Mouse (Mus musculus) CD4-positive helper T cell, adult 2 months (primary cell): ENCODE measurements around the gene Srsf12.

Experiments
- DNase-seq: peaks from one replicate; pipeline ENCODE4 v3.0.0-alpha.2; 2012; ENCODE audit warnings: low read depth, missing footprints, low spot score

Gene Srsf12

DNA sequence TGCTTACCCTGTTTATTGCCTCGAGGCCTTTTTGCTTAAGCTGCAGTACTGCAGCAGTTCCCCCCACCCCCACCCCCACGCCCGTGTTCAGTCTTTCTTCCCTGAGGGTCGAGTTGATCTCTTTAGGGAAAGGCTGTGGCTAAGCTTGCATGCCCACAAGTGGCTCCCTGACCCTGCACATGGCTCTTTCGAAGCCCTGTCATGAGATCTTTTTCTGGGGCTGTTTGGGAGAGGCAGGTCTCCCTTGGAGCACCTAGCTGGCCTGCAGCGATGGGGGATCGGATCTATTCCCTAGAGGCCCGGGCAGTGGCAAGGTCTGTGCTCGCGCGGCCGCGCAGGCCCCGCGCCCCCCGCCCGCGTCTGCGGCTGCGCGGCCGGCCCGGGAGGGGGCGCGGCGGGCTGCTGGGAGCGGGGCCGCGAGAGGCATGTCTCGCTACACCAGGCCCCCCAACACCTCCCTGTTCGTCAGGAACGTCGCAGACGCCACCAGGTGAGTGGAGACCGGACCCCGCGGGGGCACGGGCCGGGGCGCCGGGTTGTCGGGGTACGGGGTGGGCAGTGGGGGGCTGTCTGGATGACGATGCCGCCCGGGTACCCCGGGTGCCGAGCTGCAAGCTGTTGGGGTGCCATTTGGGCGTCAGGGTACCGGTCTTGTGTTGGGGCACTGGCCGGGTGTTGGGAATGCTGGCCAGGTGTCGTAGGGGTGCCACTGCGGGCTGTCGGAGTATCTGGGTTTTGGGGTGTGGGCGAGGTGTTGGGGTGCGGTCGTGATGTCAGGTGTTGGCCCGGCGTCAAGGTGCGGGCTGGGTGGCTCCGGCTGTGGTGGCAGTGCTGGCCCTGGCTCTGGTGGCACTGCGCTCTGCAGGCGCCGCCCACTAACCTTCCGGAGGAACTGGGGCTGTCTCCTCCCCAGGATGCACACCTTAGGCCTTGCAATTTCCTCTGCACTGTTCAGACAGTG is at the start of gene Srsf12:
Srsf12 (plus strand) TSS at position 111 of the 961 bp plus-strand sequence.
- DNase-seq: peak; percentile 79

- DNase-seq: no peak
These were observed 25.3 kb upstream of the Srsf12 start for GRCm38 (mm10) chr4:33183477-33183876.

- no peak for DNase-seq
These were observed 20.6 kb upstream of the Srsf12 start for GRCm38 (mm10) chr4:33188164-33188563.

DNA sequence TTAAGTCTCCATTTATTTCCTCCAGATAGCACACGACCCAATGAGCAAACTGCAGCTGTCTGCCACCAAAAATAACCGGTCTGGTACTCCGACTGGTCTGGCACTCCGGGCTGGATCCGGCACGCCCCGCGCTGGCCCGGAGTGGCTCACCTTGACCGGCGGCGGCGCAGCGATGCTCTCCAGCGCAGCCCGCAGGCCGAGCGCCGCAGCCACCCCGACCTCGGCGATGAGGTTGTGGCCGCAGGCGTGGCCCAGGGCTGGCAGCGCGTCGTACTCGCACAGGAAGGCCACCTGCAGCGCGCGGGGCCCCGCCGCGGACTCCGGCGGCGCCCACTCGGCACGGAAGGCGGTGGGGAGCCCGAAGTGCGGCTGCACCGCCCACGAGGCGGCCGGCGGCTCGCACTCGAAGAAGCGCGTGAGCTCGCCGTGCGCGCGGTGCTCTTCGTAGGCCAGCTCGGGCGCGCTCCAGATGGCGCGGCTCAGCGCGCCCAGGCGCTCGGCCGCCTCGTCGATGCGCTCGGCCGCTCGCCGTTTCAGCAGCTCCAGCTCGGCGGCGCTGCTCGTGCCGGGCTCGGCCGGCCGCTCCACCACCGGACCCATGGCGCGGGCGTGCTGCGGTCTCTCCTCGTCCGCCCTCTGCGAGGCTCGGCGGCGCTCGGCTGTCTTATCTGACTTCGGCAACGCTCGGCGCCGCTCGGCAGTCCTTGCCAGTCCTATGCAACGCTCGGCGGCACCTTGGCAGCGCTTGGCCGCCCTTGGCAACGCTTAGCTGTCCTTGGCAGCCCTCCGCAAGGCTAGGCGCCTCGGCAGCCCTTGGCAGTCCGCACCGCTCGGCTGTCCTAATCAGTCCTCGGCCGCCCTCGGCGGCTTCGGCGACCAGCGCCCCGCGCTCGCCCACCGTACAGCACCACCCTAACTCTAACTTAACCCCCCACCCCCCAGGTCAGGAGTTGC is 19.7 kb upstream of the Srsf12 start:
- DNase-seq: peak; percentile 53

GRCm38 (mm10) chr4:33189735-33190036 is 19.1 kb upstream of the Srsf12 start, which contains the start of gene Pm20d2:
Gene Pm20d2 (minus strand): TSS chr4:33189737.
- DNase-seq: no peak

DNA sequence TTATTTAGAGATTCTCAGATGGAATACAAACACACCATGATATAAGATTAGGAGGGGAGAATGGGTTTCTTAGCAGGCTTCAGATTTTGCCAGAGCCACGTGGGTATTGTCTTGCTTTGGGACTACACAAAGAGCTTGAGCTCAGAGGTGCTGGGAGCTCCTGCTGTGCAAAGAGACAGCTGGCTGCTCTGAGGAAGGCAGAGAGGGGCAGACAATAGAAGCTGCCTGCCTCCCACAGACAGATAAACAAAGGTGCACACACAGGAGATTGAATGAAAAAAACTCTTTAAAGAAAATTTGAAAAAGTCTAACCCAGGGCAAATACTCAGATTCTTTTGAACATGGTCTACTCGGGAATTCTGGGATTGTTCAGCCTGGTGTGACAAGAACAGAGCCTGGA is 10.7 kb upstream of the Srsf12 start:
- no peak for DNase-seq

DNA sequence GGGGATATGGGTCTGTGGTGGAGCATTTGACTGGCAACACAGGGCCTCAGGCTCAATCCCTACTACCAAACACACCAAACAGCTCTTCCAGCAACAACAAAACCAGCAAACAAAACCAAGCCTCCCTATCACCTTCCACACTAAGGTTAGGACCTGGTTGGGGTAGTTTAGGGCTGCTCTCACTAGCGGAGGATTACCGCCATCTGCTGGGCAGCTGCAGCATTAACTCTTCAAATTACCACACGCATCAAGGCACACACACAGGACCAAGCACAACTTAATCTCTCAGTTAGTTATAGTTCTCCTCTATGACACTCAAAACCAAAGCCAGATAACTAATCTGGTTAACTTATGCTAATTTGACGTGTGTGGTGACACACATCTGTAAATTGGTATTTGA is 4.1 kb upstream of the Srsf12 start:
- DNase-seq: peak; percentile 52

DNA sequence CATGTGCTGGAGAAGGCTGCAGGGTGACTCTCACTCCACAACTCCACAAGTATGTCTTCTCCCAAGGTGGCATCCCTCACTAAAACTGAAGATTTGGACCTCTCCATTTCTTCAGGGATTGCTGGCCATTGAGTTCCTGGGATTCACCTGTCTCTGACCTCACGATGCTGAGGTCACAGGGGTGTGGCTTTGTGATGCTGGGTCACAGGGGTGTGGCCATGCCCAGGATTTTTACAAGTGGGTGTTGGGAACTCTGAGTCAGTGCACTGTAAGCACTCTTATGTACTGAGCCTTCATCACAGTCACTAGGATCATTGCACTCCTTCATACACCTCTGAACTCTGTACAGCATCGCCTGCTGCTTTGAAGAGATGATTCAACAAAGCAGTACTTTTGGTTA is 1.2 kb upstream of the Srsf12 start:
- no peak for DNase-seq

- DNase-seq: no peak
These were observed 13.1 kb downstream of the Srsf12 start for GRCm38 (mm10) chr4:33221847-33222246.

DNA sequence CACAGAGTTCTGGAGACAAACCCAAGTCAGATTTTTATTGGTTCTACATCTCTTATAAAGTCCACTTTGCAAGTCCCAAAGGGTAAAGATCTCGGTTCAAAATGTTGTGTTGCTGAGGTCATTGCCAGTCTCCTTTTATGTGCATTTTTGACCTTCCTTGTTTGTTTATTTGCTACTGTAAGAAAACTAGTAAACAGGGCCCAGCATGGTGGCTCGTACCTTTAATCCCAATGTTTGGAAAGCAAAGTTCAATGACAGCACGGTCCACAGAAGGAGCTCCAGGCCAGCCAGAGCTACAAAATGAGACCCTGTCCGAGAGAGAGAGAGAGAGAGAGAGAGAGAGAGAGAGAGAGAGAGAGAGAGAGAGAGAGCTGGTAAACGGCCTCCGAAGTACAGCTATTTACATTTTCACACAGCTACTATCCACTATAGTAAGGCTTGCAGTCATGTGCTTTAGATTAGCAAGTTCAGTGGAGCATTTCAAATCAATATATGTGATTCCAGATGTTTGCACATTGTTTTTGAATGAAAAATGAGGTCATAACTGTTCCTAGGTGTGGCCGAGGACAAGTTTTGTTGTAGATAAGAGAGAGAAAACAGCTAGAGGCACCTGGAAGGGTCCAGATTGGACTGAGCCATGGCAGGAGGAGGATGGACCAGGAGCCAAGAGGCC is 15.3 kb downstream of the Srsf12 start:
- DNase-seq: no peak

- peak; percentile 55 for DNase-seq
These were observed 18.4 kb downstream of the Srsf12 start for GRCm38 (mm10) chr4:33227164-33227563.

DNA sequence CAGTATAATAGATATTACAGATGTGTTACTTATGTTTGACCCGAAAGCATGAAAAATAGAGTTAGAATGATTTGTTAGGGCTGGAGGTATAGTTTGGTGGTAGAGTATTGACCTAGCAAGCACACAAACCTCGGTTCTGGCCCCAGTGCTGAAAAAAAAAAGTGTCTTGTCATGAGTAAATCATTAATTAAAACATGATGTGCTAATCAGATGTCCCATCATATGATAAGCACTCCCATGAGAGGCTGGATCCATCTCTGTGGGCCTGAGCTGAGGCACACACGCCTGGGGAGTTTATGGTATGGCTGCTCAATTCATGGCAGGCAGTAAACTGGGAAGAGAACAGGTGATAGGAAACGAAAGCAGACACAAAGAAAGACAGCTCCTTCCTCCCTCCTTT is 20.8 kb downstream of the Srsf12 start:
- DNase-seq: no peak

DNA sequence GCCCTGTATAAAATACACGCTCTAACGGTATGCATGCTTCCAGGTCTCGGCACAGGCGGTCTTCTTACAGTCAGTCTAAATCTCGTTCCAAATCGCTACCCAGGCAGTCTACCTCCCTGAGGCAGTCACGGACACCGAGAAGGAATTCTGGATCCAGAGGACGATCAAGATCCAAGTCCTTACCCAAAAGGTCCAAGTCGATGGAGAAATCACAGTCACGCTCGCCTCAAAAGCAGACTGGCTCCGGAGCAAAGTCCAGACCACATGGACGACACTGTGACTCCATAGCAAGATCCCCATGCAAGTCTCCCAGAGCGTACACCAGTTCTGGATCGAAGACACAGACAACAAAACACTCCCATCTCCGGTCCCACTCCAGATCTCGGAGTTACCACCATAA is 22.1 kb downstream of the Srsf12 start:
- no peak for DNase-seq

DNA sequence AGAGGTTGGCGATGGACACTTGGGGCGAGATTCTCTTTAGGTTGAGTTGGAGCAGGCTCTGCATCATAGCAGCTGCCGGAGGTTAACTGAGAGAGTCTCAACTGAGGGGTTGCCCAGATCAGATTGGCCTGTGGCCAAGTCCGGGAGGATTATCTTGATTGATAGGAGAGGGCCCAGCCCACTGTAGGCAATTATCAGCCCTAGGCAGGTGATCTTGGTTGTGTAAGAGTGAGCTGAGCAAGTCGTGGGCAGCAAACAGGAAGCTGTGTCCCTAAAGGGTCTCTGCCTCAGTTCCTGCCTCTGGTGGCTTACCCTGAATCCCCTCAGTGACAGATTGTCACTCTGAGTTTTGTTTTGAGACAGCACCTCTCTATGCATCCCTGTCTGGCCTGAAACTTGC is 33.7 kb downstream of the Srsf12 start:
- peak; percentile 73 for DNase-seq

DNA sequence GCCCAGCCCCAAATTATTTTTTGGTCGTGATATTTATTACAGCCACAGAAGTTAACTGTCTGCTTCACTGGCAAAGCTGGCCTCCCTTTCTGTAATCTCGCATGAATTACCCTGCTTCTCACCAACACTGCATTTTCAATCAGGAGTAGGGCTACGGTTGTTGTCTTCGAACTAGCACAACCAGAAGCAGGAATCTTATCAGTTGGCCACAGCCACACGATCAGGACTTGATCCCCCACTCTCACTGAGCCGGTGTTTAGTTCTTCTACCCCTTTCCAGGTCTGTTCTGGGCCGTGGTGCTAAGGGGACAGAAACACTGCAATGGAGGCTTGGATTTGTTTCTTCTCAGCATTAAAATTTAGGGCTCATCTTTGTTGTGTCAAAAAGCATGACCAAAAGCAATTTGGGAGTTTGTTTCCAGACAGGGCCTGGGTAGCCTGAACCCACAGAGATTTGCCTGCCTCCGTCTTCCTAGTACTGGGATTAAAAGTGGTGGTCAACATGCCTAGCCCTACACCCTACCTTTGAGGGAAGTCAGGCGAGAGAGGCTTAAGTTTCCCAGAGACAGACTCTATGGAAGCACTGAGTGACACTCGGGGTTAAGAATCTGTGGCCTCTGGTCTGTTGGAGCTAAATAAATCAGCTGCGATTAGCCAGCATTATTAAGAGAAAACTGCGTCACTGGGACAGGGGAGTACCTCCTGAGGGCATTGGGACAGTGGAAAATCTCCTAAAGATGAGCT is 34.4 kb downstream of the Srsf12 start:
- DNase-seq: no peak

DNA sequence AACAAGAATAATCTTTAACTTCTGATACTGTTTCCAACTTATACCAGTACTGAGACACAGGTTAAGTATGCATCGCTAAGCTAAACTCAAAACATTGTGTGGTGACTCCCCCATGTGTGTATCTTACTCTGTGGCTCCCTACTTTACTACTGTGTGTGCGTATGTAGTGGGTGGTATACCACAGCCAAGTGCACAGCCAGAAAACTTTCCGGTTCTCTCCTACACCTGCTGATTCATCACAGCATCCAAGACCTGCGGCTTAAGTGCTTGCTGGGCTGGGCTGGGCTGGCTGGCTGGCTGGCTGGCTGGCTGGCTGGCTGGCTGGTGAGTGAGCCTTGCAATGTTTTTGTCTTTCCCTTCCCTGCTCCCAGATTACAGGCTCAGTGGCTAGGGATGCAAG is 35.1 kb downstream of the Srsf12 start:
- peak; percentile 80 for DNase-seq

DNA sequence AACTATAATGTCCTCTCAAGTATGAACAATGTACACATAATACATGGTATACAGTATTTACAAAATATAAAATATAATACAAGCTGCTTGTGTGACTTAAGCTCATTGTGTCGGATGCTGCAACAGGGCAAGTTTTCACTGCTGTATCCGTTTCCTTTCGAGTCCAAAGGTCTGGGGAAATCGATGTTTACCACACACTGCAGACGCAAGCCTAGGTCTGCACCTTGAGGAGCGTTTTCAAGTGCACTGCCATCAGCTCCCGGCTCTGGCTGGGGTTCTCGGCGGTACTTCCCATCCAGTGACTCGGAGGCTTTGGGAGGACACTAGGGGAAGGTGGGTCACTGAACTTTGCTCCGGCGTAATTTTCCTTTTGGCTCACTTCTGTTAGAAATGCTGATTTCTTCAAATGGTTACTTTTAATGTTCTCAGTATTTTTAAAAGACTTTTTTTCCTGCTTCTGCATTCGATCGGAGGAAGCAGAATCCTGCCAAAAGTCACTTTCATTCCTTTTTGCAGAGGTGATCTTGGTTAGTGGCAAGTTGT is 37.1 kb downstream of the Srsf12 start:
- DNase-seq: peak; percentile 27

DNA sequence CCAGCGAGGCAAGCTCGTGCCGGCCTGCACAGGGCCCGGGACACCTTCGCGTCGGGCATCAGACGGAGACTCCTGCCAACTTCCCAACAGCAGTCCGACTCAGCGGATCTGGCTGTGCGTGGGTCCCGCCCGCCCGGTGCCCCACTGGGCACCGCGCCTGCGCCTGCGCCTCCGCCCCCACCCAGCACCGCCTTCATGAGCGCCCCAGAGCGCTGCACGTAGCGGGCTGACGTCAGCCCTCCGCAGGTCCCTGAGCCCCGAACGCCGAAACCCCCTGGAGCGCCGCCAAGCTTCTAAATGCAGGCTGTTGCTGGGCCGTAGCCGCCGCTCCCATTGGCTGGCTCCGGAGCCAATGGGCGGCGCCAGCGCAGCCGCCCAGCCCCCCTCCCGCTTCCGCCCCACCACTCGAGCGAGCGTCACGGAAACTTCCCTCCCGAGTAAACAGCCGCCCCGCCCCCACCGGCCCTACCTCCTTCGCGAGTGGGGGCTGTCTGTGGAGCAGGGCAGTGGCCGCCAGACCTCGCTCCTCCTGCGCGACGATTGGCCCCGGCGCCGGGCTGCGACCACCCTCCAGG is 38.8 kb downstream of the Srsf12 start:
- DNase-seq: peak; percentile 100

DNA sequence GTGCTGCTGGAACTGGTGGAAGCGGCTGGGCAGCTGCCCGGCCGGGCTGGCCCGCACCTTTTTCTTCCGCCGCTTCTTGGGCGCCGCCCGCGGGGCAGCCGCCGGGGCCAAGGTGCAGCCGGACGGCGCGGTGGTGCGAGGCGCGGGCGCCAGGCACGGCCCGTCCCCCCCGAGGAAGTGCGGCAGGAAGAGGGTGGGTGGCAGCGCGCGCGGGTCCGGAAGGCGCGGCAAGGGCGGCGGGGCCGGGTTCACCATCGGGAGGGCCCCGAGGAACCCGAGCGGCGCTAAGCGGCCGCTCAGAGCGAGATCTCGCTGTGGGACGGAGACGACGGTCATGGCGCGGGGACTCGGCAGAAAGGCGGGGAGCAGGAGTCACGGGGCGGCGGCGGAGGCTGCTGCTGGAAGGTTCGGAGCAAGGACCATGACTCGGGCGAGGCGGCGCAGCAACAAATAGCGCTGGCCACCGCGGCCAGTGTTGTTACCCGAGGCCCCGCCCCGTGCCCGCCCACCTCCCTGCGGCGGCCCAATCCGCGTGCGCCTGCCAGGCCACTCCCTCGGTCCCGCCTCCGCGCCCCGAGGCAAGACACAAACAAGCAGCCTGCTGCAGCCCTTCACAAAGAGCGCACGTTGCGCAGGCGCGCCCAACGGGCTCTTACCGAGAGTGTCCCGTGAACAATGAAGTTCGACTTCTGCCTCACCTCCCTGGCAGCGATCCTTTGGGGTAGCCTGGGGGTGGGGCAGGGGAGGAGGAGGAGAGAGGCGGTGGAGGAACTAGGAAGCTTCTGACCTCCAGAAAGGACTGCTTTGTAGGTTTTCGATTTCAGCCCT is 39.5 kb downstream of the Srsf12 start:
- DNase-seq: peak; percentile 99

DNA sequence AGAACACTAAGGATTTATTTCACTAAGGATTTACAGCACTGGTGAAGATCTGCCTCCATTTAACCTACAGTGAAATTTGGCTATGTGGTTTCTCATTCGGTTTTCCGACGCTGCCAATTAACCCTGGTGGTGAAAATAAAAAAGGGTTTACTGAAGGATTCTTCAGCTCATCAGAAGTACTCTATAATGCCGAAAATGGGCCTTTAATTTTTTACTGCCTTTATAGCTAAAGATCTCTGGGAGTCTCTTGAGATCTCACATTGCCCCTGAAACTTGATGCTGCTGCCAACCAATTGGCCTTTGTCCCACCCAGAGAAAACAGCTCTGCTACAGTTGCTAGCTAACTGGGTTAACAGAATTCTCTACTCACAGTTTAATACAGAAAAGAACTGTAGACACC is 40.1 kb downstream of the Srsf12 start:
- no peak for DNase-seq
